Mouse (Mus musculus): ENCODE measurements around the gene Ifit3b. TPM values are rescaled to one million over a fixed set of nuclear protein-coding genes. Genes with fewer than 3 reads are reported as not detected.
"Not testable (repeated sequence)": the region's sequence is repeated elsewhere in the genome, so short reads cannot be mapped to it uniquely, and the experiment has no call there.

Gene Ifit3b
- polyA plus RNA-seq, 1 experiment from 2014 or later, result 0.30 TPM

DNA sequence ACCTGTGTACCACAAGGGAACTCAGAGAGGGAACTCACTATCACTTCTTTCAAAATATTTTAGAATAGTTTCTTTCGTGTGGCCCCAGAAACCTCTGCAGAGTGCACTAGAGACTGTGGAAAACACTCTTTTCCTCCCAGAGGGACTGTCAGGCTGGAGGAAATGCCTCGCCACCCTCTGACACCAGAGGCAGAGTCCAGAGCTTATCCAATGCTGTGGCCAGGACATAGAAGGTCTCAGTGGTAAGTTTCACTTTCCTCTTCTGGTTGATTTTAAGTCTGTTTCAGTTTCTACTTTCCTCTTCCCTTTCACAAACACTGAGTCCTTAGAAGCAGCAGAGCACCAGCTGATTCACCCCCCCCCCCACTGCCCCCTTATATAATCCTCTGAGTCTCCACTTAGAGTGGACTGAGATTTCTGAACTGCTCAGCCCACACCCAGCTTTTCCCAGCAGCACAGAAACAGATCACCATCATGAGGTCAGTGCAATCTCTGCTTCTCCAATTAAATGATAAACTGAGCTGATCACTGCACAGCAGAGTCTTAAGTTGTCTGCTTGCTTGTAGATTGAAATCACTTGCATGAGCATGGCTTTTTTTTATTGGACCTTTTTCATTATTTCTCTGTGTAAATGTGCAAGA lies 24.5 kb upstream of the Ifit3b start, which contains the start of gene Ifit3:
TSS of gene Ifit3 (plus strand) at position 406 of the 641 bp plus-strand sequence.
- H3K27me3 ChIP-seq (replicated peaks; ENCODE audit: control insufficient read depth, insufficient read depth, low read length); H3K27ac ChIP-seq (ENCODE audit: low read length); H3K36me3 ChIP-seq (ENCODE audit: control insufficient read depth, insufficient read depth); H3K4me1 ChIP-seq (replicated peaks; ENCODE audit: control insufficient read depth, insufficient read depth, low read length); H3K4me3 ChIP-seq (replicated peaks; ENCODE audit: low read length); H3K9me3 ChIP-seq (ENCODE audit: control insufficient read depth, low read length); H3K9ac ChIP-seq (replicated peaks; ENCODE audit: low read depth, low read length); H3K4me2 ChIP-seq (ENCODE audit: low read length); ATAC-seq: not testable (repeated sequence)
- WGBS, result 78% methylated on average over 2 of the region's 2 CpGs

DNA sequence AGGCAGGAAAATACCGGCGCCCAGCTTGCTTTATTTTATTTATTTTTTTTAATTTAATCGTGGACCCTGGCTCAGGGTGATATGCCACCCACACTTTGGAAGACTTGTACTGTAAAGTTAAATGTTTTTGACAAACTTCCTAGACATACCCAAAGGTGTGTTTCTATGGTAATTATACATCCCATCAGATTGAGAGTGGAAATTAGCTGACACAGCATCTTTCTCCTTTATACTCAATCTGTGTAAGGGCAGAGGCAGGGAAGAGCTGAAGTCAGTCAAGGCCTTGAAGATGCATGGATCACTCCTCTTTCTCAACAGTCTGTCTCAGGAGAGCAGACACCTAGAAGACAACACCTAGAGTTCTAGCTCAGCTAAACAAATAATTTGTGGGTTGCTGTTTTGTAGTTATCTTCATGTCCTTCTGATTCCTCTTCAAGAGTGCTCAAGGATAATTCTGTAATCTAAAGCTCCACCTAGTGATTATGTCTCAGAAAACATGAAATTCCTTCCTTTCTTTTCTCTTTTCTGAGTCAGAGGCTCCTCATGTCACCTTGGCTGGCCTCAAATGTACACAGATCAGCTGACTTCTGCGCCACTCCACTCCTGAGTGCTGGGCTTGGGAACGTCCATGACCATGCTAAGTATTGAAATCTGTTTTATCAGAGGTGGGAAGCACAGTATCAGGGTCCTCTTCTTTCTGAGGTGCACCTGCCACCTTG lies 21.9 kb upstream of the Ifit3b start:
- H3K27me3 ChIP-seq (replicated peaks; ENCODE audit: control insufficient read depth, insufficient read depth, low read length); H3K9me3 ChIP-seq (ENCODE audit: control insufficient read depth, low read length); H3K9ac ChIP-seq (replicated peaks; ENCODE audit: low read depth, low read length); H3K4me2 ChIP-seq (ENCODE audit: low read length); H3K4me1 ChIP-seq (replicated peaks; ENCODE audit: control insufficient read depth, insufficient read depth, low read length); H3K4me3 ChIP-seq (replicated peaks; ENCODE audit: low read length); H3K36me3 ChIP-seq (ENCODE audit: control insufficient read depth, insufficient read depth); H3K27ac ChIP-seq (ENCODE audit: low read length); ATAC-seq: not testable (repeated sequence)
- WGBS, result 78% methylated on average over 5 of the region's 5 CpGs

DNA sequence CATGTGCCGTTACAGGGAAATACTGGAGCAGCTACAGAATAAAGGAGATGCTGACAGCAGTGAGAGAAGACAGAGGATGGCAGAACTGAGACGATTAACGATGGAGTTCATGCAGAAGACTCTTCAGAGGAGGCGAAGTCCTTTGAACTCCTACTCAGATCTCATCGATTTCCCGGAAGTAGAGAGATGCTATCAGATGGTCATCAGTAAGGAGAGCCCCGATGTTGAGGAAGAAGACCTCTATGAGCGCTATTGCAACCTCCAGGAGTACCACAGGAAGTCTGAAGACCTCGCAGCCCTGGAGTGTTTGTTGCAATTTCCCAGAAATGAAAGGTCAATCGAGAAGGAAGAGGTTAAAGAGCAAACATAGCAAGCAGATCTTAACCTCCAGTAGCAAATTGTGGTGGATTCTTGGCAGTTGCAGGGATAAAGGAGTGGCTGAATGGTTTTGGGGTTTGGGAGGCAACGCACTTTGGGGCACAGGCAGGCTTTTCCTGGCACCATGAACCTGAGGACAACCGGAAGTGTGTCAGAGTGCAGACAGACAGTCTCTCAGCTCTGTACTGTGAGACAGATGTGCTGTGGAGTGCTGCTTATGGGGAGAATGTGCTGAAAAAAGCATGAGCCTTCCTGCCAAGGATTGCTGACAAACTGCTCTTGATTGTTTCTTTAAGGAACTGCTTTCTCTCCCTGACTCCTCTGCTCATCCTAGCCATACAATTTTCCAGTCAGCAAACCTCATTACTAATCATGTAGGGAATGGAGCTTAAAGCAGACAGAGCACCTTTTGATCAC lies 19.7 kb upstream of the Ifit3b start:
- not testable (repeated sequence) for H3K4me2 ChIP-seq (ENCODE audit: low read length); H3K9me3 ChIP-seq (ENCODE audit: control insufficient read depth, low read length); H3K27me3 ChIP-seq (replicated peaks; ENCODE audit: control insufficient read depth, insufficient read depth, low read length); H3K4me3 ChIP-seq (replicated peaks; ENCODE audit: low read length); H3K4me1 ChIP-seq (replicated peaks; ENCODE audit: control insufficient read depth, insufficient read depth, low read length); H3K36me3 ChIP-seq (ENCODE audit: control insufficient read depth, insufficient read depth); H3K9ac ChIP-seq (replicated peaks; ENCODE audit: low read depth, low read length); H3K27ac ChIP-seq (ENCODE audit: low read length)
- 82% methylated on average over 6 of the region's 12 CpGs for WGBS
- 0 out of 2 replicates have a peak, but pooled peaks have one; percentile 36 for ATAC-seq

DNA sequence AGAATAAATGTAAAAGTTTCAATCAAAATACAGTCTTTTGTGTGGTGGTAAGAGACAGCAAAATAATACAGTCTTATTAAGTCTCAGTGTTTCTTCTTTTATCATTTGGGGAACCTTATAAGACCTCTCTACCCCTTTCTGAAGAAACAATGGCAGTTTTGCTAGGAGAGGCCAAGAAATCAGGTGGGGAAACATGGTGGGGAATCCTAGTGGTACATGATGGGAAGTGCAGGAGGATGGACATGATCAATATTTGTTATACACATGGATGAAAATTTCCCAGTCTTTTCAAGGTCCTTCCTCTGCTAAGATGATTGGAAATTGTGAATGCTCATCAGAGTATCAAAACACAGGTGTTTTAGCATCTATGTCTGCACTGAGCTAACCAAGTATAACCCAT lies 18.8 kb upstream of the Ifit3b start:
- no peak overlapping the region for H3K4me2 ChIP-seq (ENCODE audit: low read length)
- no peak overlapping the region for H3K9ac ChIP-seq (replicated peaks; ENCODE audit: low read depth, low read length)
- H3K36me3 ChIP-seq (ENCODE audit: control insufficient read depth, insufficient read depth), result no peaks in the 10 kb centered on the region
- no peaks in the 10 kb centered on the region for H3K27me3 ChIP-seq (replicated peaks; ENCODE audit: control insufficient read depth, insufficient read depth, low read length)
- no peak overlapping the region for H3K4me3 ChIP-seq (replicated peaks; ENCODE audit: low read length)
- no peak overlapping the region for H3K27ac ChIP-seq (ENCODE audit: low read length)
- no peak for ATAC-seq
- no peaks in the 10 kb centered on the region for H3K4me1 ChIP-seq (replicated peaks; ENCODE audit: control insufficient read depth, insufficient read depth, low read length)
- no peaks in the 10 kb centered on the region for H3K9me3 ChIP-seq (ENCODE audit: control insufficient read depth, low read length)

DNA sequence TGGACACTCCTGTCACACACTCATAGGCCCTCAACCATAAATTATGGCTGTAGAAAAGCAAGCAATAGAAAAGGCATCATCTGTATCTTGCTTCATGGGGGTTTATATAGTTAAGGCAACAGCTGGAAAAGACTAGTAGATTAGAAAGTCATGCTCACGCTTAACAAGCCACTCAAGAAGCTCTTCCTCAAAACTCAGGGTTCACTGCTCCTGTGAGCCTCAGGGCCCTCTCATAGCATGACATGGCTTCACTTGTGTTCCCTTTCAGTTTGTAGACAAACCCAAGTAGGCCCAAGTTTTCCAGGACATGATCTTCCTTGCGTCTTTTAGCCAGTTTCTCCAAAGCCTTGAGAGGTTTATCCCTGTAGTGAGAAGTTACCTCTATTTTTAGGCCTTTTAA lies 14.3 kb upstream of the Ifit3b start:
- no peaks in the 10 kb centered on the region for H3K9me3 ChIP-seq (ENCODE audit: control insufficient read depth, low read length)
- no peak overlapping the region for H3K27ac ChIP-seq (ENCODE audit: low read length)
- no peak overlapping the region for H3K4me2 ChIP-seq (ENCODE audit: low read length)
- no peak for ATAC-seq
- 95% methylated on average over 2 of the region's 2 CpGs for WGBS
- no peak overlapping the region for H3K9ac ChIP-seq (replicated peaks; ENCODE audit: low read depth, low read length)
- H3K27me3 ChIP-seq (replicated peaks; ENCODE audit: control insufficient read depth, insufficient read depth, low read length), result no peaks in the 10 kb centered on the region
- no peak overlapping the region for H3K4me3 ChIP-seq (replicated peaks; ENCODE audit: low read length)
- H3K4me1 ChIP-seq (replicated peaks; ENCODE audit: control insufficient read depth, insufficient read depth, low read length), result peaks cover 2% of the 10 kb centered on the region
- H3K36me3 ChIP-seq (ENCODE audit: control insufficient read depth, insufficient read depth), result no peaks in the 10 kb centered on the region

DNA sequence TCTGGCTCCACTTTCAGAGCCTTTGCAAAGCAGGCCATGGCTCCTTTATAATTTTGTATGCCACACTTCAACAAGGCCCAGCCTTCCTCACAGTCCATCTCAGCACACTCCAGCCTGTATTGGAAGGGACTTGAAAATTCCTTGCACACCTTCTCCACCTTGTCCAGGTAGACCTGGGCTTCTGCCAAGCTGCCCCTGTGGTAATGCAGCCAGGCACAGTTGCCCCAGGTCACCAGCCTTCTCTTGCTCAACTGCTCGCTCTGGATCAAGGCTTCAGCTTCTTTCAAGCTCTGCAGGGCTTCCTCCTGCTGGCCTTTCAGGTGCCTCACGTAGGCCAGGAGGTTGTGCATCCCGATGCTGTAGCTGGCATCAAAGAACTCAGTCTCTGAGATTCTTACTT lies 13.2 kb upstream of the Ifit3b start:
- not testable (repeated sequence) for H3K9me3 ChIP-seq (ENCODE audit: control insufficient read depth, low read length); H3K4me3 ChIP-seq (replicated peaks; ENCODE audit: low read length); H3K4me2 ChIP-seq (ENCODE audit: low read length); H3K27ac ChIP-seq (ENCODE audit: low read length); H3K36me3 ChIP-seq (ENCODE audit: control insufficient read depth, insufficient read depth); H3K9ac ChIP-seq (replicated peaks; ENCODE audit: low read depth, low read length); H3K27me3 ChIP-seq (replicated peaks; ENCODE audit: control insufficient read depth, insufficient read depth, low read length); H3K4me1 ChIP-seq (replicated peaks; ENCODE audit: control insufficient read depth, insufficient read depth, low read length); ATAC-seq
- WGBS, result 80% methylated on average over 3 of the region's 3 CpGs

DNA sequence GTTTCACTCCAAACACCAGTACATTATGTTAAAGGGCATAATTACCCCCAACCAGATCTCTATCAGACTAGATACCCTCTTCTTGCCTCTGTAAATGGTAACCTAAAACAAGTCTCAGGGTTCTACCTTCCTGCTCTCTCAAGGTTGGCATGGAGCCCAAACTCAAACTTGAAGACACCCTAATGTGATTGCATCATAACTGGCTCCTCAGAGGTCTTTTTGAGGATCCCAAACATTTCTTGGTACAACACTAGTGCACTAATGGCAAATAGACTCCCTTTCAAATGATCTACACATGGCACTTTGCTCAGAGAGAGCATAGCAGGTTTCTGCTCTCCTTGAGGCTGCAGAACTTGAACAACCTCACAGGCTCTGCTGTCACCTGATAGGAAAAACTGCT lies 11.0 kb upstream of the Ifit3b start:
- Histone ChIP-seq H3K9me3 (ENCODE audit: control insufficient read depth, low read length) (no peaks in the 10 kb centered on the region), H3K27ac (ENCODE audit: low read length) (no peak overlapping the region), H3K4me1 (replicated peaks; ENCODE audit: control insufficient read depth, insufficient read depth, low read length) (peaks cover 4% of the 10 kb centered on the region), H3K9ac (replicated peaks; ENCODE audit: low read depth, low read length) (no peak overlapping the region), H3K36me3 (ENCODE audit: control insufficient read depth, insufficient read depth) (no peaks in the 10 kb centered on the region), H3K4me2 (ENCODE audit: low read length) (no peak overlapping the region), H3K4me3 (replicated peaks; ENCODE audit: low read length) (no peak overlapping the region), H3K27me3 (replicated peaks; ENCODE audit: control insufficient read depth, insufficient read depth, low read length) (no peaks in the 10 kb centered on the region)
- no peak for ATAC-seq

DNA sequence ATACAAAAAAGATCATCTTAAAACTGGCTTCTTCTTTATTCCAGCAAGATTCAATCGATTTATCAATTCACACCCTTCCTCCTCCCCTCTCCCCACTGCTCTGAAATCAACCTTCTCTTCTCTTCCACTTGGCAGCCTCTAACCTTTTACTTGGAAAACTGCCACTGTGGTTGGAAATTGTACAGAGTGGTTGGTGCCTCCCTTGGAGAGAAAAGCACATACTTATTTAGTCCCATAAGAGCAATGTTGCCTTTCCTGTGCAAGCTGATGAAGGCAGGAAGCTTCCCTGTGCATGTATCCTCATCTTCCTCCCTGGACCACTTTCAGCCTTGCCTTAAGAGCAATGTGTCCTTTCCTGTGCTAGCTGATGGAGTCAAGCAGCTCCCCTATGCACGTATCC lies 9.4 kb upstream of the Ifit3b start:
- Histone ChIP-seq H3K4me2 (ENCODE audit: low read length) (no peak overlapping the region), H3K36me3 (ENCODE audit: control insufficient read depth, insufficient read depth) (no peaks in the 10 kb centered on the region), H3K4me1 (replicated peaks; ENCODE audit: control insufficient read depth, insufficient read depth, low read length) (peaks cover 4% of the 10 kb centered on the region), H3K9ac (replicated peaks; ENCODE audit: low read depth, low read length) (no peak overlapping the region), H3K4me3 (replicated peaks; ENCODE audit: low read length) (no peak overlapping the region), H3K27me3 (replicated peaks; ENCODE audit: control insufficient read depth, insufficient read depth, low read length) (no peaks in the 10 kb centered on the region), H3K27ac (ENCODE audit: low read length) (no peak overlapping the region), H3K9me3 (ENCODE audit: control insufficient read depth, low read length) (no peaks in the 10 kb centered on the region)
- ATAC-seq, result peak; percentile 79
- 68% methylated on average over 2 of the region's 2 CpGs for WGBS

DNA sequence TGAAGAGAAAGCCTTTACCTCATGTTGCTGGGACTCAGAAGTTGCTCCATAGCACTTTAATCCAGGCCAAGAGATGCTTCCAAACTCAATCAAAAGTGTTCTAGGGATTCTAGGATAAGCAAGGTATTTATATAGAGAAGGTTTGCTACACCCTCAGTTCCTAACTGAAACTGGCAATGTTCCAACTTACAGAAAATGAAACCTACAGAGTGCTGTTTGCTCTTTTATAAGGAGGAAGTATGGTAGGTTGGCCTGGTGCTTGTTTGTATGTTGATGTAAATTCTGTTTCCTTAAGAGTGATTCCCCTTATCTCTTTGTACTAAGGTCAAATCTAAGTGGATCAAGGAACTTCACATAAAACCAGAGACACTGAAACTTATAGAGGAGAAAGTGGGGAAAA lies 8.5 kb upstream of the Ifit3b start:
- not testable (repeated sequence) for ATAC-seq; H3K27ac ChIP-seq (ENCODE audit: low read length); H3K9ac ChIP-seq (replicated peaks; ENCODE audit: low read depth, low read length); H3K9me3 ChIP-seq (ENCODE audit: control insufficient read depth, low read length); H3K36me3 ChIP-seq (ENCODE audit: control insufficient read depth, insufficient read depth); H3K4me2 ChIP-seq (ENCODE audit: low read length); H3K27me3 ChIP-seq (replicated peaks; ENCODE audit: control insufficient read depth, insufficient read depth, low read length); H3K4me3 ChIP-seq (replicated peaks; ENCODE audit: low read length); H3K4me1 ChIP-seq (replicated peaks; ENCODE audit: control insufficient read depth, insufficient read depth, low read length)

Data from forebrain, embryonic 16.5 days (tissue).